Mouse (Mus musculus): Measurements from ENCODE around the gene Kcnt1. TPM values are rescaled to one million over a fixed set of nuclear protein-coding genes. Genes with fewer than 3 reads are reported as not detected.
"Not testable (repeated sequence)": the region's sequence is repeated elsewhere in the genome, so short reads cannot be mapped to it uniquely, and the experiment has no call there.

The Kcnt1 gene
- polyA plus RNA-seq (2012; ENCODE audit: insufficient read depth, insufficient read length, missing spikeins): not detected in 2 replicates

- H3K4me3 ChIP-seq (ENCODE audit: insufficient read depth, low read depth, low read length): no peak within 1 kb of the TSS
- H3K27ac ChIP-seq (replicated peaks; ENCODE audit: low read depth, low read length): no peak within 1 kb of the TSS
These were observed at the start of gene Kcnt1 for GRCm38 (mm10) chr2:25863337-25864131. Gene Kcnt1, plus strand, starts transcription at chr2:25863734.

GRCm38 (mm10) chr2:25815748-25816147, 47.8 kb upstream of the Kcnt1 start, which contains the start of gene Glt6d1:
Gene Glt6d1, minus strand, starts transcription at chr2:25815848.
- H3K27ac ChIP-seq (replicated peaks; ENCODE audit: low read depth, low read length); H3K4me3 ChIP-seq (ENCODE audit: insufficient read depth, low read depth, low read length); H3K4me1 ChIP-seq (ENCODE audit: control insufficient read depth, insufficient read depth, insufficient read length, low read length): not testable (repeated sequence)

More at GRCm38 (mm10) chr2:25863337-25864131, at the start of gene Kcnt1:
- no peaks in the 10 kb centered on the region for H3K4me1 ChIP-seq (ENCODE audit: control insufficient read depth, insufficient read depth, insufficient read length, low read length)

DNA sequence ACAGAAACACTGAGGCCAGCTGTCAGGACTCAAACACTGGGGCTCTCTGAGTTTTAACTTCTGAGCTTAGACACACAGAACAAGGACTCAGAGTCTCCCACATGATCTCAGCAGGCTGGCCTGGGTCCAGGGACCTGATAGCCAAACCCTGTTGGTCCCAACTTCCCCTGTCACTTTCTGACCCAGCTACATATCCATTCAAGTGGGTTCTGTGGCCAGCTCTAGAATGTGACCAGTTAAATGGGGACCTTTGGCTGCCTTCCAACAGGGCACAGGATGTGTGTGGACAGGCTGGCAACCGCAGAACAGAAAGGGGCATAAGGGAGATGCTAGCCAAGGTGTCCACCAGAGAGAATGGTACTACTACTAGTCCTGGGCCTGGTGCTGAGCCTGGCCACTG, 40.7 kb upstream of the Kcnt1 start, which contains the start of gene Lcn9:
TSS of gene Lcn9 (plus strand) at position 348 of the 400 bp plus-strand sequence.
- no peak within 1 kb of the TSS for H3K27ac ChIP-seq (replicated peaks; ENCODE audit: low read depth, low read length)
- H3K4me3 ChIP-seq (ENCODE audit: insufficient read depth, low read depth, low read length): no peak within 1 kb of the TSS
- H3K4me1 ChIP-seq (ENCODE audit: control insufficient read depth, insufficient read depth, insufficient read length, low read length): no peaks in the 10 kb centered on the region

GRCm38 (mm10) chr2:25824751-25825150, 38.8 kb upstream of the Kcnt1 start:
- no peak overlapping the region for H3K27ac ChIP-seq (replicated peaks; ENCODE audit: low read depth, low read length)

DNA sequence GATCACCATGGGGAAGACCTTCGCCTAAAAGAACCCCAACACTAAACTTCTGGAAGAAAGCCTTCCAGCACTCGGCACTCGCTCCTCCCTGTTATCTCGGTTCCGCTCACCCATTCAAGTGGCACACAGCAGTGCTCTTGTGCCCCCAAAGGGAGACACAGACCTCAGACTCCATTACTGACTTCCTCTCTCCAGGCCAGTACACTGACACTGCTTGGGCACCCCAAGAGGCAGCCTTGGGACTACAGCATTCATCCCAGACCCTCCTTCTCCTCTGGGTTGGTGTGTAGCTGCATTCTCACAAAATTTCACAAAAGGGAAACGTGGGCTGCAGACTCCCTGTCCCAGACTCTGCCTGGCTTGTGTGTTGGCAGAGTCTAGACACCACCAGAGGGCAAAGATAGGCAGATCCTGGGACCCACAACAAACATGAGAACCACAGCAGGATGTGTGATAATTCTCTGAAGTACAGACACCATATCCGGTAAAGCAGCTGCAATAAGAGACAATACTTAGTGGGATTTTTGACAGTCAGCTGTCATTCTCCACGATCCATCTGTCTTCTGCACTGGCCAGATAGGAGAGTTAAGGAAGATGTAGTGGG, 35.1 kb upstream of the Kcnt1 start:
- H3K4me3 ChIP-seq (ENCODE audit: insufficient read depth, low read depth, low read length): no peak overlapping the region
- H3K27ac ChIP-seq (replicated peaks; ENCODE audit: low read depth, low read length): no peak overlapping the region
- no peaks in the 10 kb centered on the region for H3K4me1 ChIP-seq (ENCODE audit: control insufficient read depth, insufficient read depth, insufficient read length, low read length)

More at GRCm38 (mm10) chr2:25824751-25825150, 38.8 kb upstream of the Kcnt1 start:
- Histone ChIP-seq H3K4me1 (ENCODE audit: control insufficient read depth, insufficient read depth, insufficient read length, low read length) (no peaks in the 10 kb centered on the region), H3K4me3 (ENCODE audit: insufficient read depth, low read depth, low read length) (no peak overlapping the region)

- no peak overlapping the region for H3K4me3 ChIP-seq (ENCODE audit: insufficient read depth, low read depth, low read length)
- no peak overlapping the region for H3K27ac ChIP-seq (replicated peaks; ENCODE audit: low read depth, low read length)
- no peaks in the 10 kb centered on the region for H3K4me1 ChIP-seq (ENCODE audit: control insufficient read depth, insufficient read depth, insufficient read length, low read length)
These were observed 32.7 kb upstream of the Kcnt1 start for GRCm38 (mm10) chr2:25830786-25831185.

GRCm38 (mm10) chr2:25836291-25836690, 27.2 kb upstream of the Kcnt1 start:
- no peak overlapping the region for H3K27ac ChIP-seq (replicated peaks; ENCODE audit: low read depth, low read length)
- H3K4me3 ChIP-seq (ENCODE audit: insufficient read depth, low read depth, low read length): no peak overlapping the region
- H3K4me1 ChIP-seq (ENCODE audit: control insufficient read depth, insufficient read depth, insufficient read length, low read length): no peaks in the 10 kb centered on the region

DNA sequence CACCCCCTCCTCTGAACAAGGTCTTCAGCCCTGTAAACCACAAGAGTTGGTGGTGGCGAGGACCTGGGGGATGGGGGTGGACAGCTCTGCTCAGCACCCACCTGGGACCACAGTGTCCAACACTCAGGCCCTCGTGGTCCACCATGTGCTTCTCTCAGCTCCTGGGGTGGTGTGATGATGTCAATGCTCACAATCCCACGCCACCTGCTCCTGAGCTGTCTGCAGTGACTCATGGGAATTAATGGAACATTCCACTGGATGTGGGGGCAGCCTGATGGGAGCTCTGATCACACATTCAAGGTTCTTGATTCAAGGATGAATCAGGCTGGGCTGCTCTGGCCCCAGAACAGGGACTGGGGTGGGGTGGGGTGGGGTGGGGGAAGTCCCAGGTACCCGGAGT, 21.4 kb upstream of the Kcnt1 start:
- Histone ChIP-seq H3K4me1 (ENCODE audit: control insufficient read depth, insufficient read depth, insufficient read length, low read length) (no peaks in the 10 kb centered on the region), H3K4me3 (ENCODE audit: insufficient read depth, low read depth, low read length) (no peak overlapping the region)

GRCm38 (mm10) chr2:25842758-25843157, 20.8 kb upstream of the Kcnt1 start:
- no peak overlapping the region for H3K4me3 ChIP-seq (ENCODE audit: insufficient read depth, low read depth, low read length)
- H3K4me1 ChIP-seq (ENCODE audit: control insufficient read depth, insufficient read depth, insufficient read length, low read length): no peaks in the 10 kb centered on the region

More for the DNA sequence above, 21.4 kb upstream of the Kcnt1 start:
- H3K27ac ChIP-seq (replicated peaks; ENCODE audit: low read depth, low read length): no peak overlapping the region

GRCm38 (mm10) chr2:25844097-25844496, 19.4 kb upstream of the Kcnt1 start:
- Histone ChIP-seq H3K4me3 (ENCODE audit: insufficient read depth, low read depth, low read length) (no peak overlapping the region), H3K27ac (replicated peaks; ENCODE audit: low read depth, low read length) (no peak overlapping the region), H3K4me1 (ENCODE audit: control insufficient read depth, insufficient read depth, insufficient read length, low read length) (no peaks in the 10 kb centered on the region)

More at GRCm38 (mm10) chr2:25842758-25843157, 20.8 kb upstream of the Kcnt1 start:
- H3K27ac ChIP-seq (replicated peaks; ENCODE audit: low read depth, low read length): no peak overlapping the region

- Histone ChIP-seq H3K4me3 (ENCODE audit: insufficient read depth, low read depth, low read length) (no peak overlapping the region), H3K27ac (replicated peaks; ENCODE audit: low read depth, low read length) (no peak overlapping the region), H3K4me1 (ENCODE audit: control insufficient read depth, insufficient read depth, insufficient read length, low read length) (no peaks in the 10 kb centered on the region)
These were observed 17.0 kb upstream of the Kcnt1 start for GRCm38 (mm10) chr2:25846516-25846915.

- Histone ChIP-seq H3K4me1 (ENCODE audit: control insufficient read depth, insufficient read depth, insufficient read length, low read length) (no peaks in the 10 kb centered on the region), H3K4me3 (ENCODE audit: insufficient read depth, low read depth, low read length) (no peak within 1 kb of the TSS), H3K27ac (replicated peaks; ENCODE audit: low read depth, low read length) (no peak within 1 kb of the TSS)
These were observed 16.3 kb upstream of the Kcnt1 start, which contains the start of gene Sohlh1 for GRCm38 (mm10) chr2:25847226-25847625. Gene Sohlh1, minus strand, starts transcription at chr2:25847248.

DNA sequence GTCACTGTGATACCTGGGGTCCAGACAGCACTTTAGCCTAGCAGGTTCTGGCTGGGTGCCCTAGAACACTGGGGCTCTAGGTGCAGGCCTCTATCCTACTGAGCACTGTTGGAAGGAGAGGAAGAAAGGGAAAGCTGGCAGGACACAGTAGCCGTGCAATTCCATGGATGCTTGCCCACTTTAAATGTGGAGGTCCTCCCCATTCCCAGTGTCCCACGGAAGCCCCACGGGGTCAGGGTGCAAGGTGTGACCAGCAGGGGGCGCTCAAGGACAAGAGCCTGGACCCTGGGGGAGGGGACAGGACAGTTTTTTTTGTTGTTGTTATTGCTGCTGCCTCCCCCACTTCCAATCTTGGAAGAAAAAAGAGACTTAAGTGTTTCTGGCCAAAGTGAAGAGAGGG, 13.2 kb upstream of the Kcnt1 start:
- Histone ChIP-seq H3K4me3 (ENCODE audit: insufficient read depth, low read depth, low read length) (no peak overlapping the region), H3K4me1 (ENCODE audit: control insufficient read depth, insufficient read depth, insufficient read length, low read length) (no peaks in the 10 kb centered on the region), H3K27ac (replicated peaks; ENCODE audit: low read depth, low read length) (no peak overlapping the region)

- H3K4me1 ChIP-seq (ENCODE audit: control insufficient read depth, insufficient read depth, insufficient read length, low read length): no peaks in the 10 kb centered on the region
- H3K27ac ChIP-seq (replicated peaks; ENCODE audit: low read depth, low read length): no peak overlapping the region
- H3K4me3 ChIP-seq (ENCODE audit: insufficient read depth, low read depth, low read length): no peak overlapping the region
These were observed 10.9 kb upstream of the Kcnt1 start for GRCm38 (mm10) chr2:25852626-25853025.

DNA sequence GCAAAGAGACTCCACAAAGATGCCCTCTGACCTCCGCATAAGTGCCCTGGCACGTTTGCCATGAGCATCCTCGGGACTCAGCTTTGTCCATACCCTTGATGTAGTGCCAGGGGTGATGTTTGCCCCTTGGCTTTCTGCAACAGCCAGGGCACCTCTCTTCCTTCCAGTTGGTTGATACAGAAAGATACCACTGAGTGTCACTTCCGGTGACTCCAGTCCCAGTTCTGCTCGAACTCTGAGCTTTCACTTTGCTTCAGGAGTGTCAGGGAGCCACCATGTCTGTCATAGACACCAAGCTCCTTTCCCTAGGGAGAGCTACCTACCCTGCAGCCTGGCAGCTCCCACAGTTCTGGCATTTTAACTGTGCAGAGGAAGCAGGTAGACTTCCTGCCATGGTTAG, 9.5 kb upstream of the Kcnt1 start:
- no peak overlapping the region for H3K27ac ChIP-seq (replicated peaks; ENCODE audit: low read depth, low read length)
- H3K4me3 ChIP-seq (ENCODE audit: insufficient read depth, low read depth, low read length): no peak overlapping the region

More for the DNA sequence above, 9.5 kb upstream of the Kcnt1 start:
- no peaks in the 10 kb centered on the region for H3K4me1 ChIP-seq (ENCODE audit: control insufficient read depth, insufficient read depth, insufficient read length, low read length)

Measured in brown adipose tissue, adult 24 weeks (tissue).